Mouse (Mus musculus) layer of hippocampus, adult 2 months (tissue): ENCODE measurements at regions not wholly inside any gene's neighbourhood (a gene's known extent, or its start where the extent isn't known, plus 50 kb on each side); places are given as distances from the start of the nearest gene placed in this dataset.

Source experiments
- DNase-seq, 2 experiments: peaks; one replicate each; pipeline ENCODE4 v3.0.0; 2022; ENCODE audit warnings: low spot score in 2 of 2
- H3K27ac ChIP-seq: fragments of 200-600 bp; 2 replicates; pipeline ENCODE4 v1.8.1; 2022
- H3K4me3 ChIP-seq: fragments of 200-600 bp; 2 replicates; pipeline ENCODE4 v1.8.1; 2022; ENCODE audit warnings: mild to moderate bottlenecking
- CTCF ChIP-seq: fragments of 200-600 bp; conservative IDR thresholded peaks from 2 replicates; pipeline ENCODE4 v1.8.1; 2022; ENCODE audit warnings: antibody characterized with exemption, mild to moderate bottlenecking, moderate library complexity

GRCm38 (mm10) chr3:149294445-149294844 lies 304.1 kb upstream of the Adgrl2 start:
- no peak overlapping the region for H3K4me3 ChIP-seq
- no peak for TF ChIP-seq CTCF
- no peak for DNase-seq
- H3K27ac ChIP-seq, result no peak overlapping the region

GRCm38 (mm10) chr3:149292459-149292858 lies 302.1 kb upstream of the Adgrl2 start:
- no peak overlapping the region for H3K4me3 ChIP-seq
- no peak for DNase-seq
- no peak for TF ChIP-seq CTCF
- no peak overlapping the region for H3K27ac ChIP-seq

GRCm38 (mm10) chr3:149291473-149291872 lies 301.1 kb upstream of the Adgrl2 start:
- no peak overlapping the region for H3K27ac ChIP-seq
- no peak for TF ChIP-seq CTCF
- DNase-seq, result no peak
- no peak overlapping the region for H3K4me3 ChIP-seq

GRCm38 (mm10) chr3:149290228-149290627 lies 299.9 kb upstream of the Adgrl2 start:
- TF ChIP-seq CTCF, result no peak
- H3K4me3 ChIP-seq, result no peak overlapping the region
- no peak overlapping the region for H3K27ac ChIP-seq
- no peak for DNase-seq

- H3K4me3 ChIP-seq, result no peak overlapping the region
- H3K27ac ChIP-seq, result no peak overlapping the region
- no peak for DNase-seq
- TF ChIP-seq CTCF, result no peak
These were observed 296.7 kb upstream of the Adgrl2 start for GRCm38 (mm10) chr3:149287080-149287479.

GRCm38 (mm10) chr3:149284976-149285375 lies 294.6 kb upstream of the Adgrl2 start:
- TF ChIP-seq CTCF, result no peak
- no peak overlapping the region for H3K4me3 ChIP-seq
- no peak overlapping the region for H3K27ac ChIP-seq
- DNase-seq, result no peak

- Histone ChIP-seq H3K4me3 (no peak overlapping the region), H3K27ac (no peak overlapping the region)
- TF ChIP-seq CTCF, result no peak
- no peak for DNase-seq
These were observed 290.7 kb upstream of the Adgrl2 start for GRCm38 (mm10) chr3:149280807-149281789.

GRCm38 (mm10) chr3:149279338-149279737 lies 289.0 kb upstream of the Adgrl2 start:
- DNase-seq, result no peak
- TF ChIP-seq CTCF, result no peak
- Histone ChIP-seq H3K4me3 (no peak overlapping the region), H3K27ac (no peak overlapping the region)

- no peak for TF ChIP-seq CTCF
- Histone ChIP-seq H3K4me3 (no peak overlapping the region), H3K27ac (no peak overlapping the region)
- no peak for DNase-seq
These were observed 287.5 kb upstream of the Adgrl2 start for GRCm38 (mm10) chr3:149277812-149278211.

GRCm38 (mm10) chr3:149275478-149276132 lies 285.2 kb upstream of the Adgrl2 start:
- TF ChIP-seq CTCF, result no peak
- DNase-seq, result no peak
- Histone ChIP-seq H3K27ac (no peak overlapping the region), H3K4me3 (no peak overlapping the region)

GRCm38 (mm10) chr3:149274987-149275386 lies 284.6 kb upstream of the Adgrl2 start:
- H3K27ac ChIP-seq, result no peak overlapping the region
- no peak for TF ChIP-seq CTCF
- DNase-seq, result no peak
- H3K4me3 ChIP-seq, result no peak overlapping the region

GRCm38 (mm10) chr3:149273993-149274692 lies 283.8 kb upstream of the Adgrl2 start:
- DNase-seq, result no peak
- H3K4me3 ChIP-seq, result no peak overlapping the region
- TF ChIP-seq CTCF, result no peak
- H3K27ac ChIP-seq, result no peak overlapping the region

- peak; percentile 52 for TF ChIP-seq CTCF
- no peak for DNase-seq
- H3K4me3 ChIP-seq, result no peak overlapping the region
These were observed 280.1 kb upstream of the Adgrl2 start for GRCm38 (mm10) chr3:149270459-149270858.

More at GRCm38 (mm10) chr3:149270459-149270858, 280.1 kb upstream of the Adgrl2 start:
- no peak overlapping the region for H3K27ac ChIP-seq
